In genomic region chr5:140513921-140514320, GRCm38 (mm10) we compare ENCODE assay signal across 11 mouse cellular contexts. TPM values are rescaled to one million over a fixed set of nuclear protein-coding genes. Genes with fewer than 3 reads are reported as not detected.
DNase-seq lines count a peak whose midpoint lies in the region; ATAC-seq and TF ChIP-seq lines count a peak whose summit lies in the region.
"Had no signal": no experiment of that assay in that cellular context is flagged by ENCODE, and none has a peak within 500 bp of the region (broad histone marks: within the 10 kb centered on the region; RNA-seq: fewer than 3 reads in every experiment).

No protein-coding gene starts in this region.

- ATAC-seq in heart, embryonic 12.5 days (ENCODE audit: insufficient number of reproducible peaks, low FRiP score): no peak; the same call in 1 of the 2 replicates
- no peak for ATAC-seq in lung, postnatal 0 days

- no peaks in the 10 kb centered on the region for H3K27me3 ChIP-seq in heart, embryonic 12.5 days (replicated peaks)
- H3K27me3 ChIP-seq in lung, postnatal 0 days (replicated peaks; ENCODE audit: insufficient read depth, low read length): no peaks in the 10 kb centered on the region
- H3K27me3 ChIP-seq in kidney, adult 2 months (replicated peaks; ENCODE audit: control insufficient read depth, insufficient read depth, low read length): no peaks in the 10 kb centered on the region
- H3K27me3 ChIP-seq: limb, embryonic 15.5 days had no signal

- WGBS in heart, embryonic 12.5 days: 78% methylated on average over 8 of the region's 8 CpGs
- WGBS in lung, postnatal 0 days: 81% methylated on average over 8 of the region's 8 CpGs
- 45% methylated on average over 8 of the region's 8 CpGs for WGBS in bone marrow, adult 2 months
- WGBS in kidney, adult 2 months: 83% methylated on average over 8 of the region's 8 CpGs

- DNase-seq in heart, adult 11 months: peak; percentile 92
- peak; percentile 29 for DNase-seq in lung, postnatal 0 days (ENCODE audit: low spot score)
- no peak for DNase-seq in lung, postnatal 25 days (ENCODE audit: low spot score)
- DNase-seq in monocyte, adult 2 months (ENCODE audit: low read depth in 1 of 2, low spot score in 2 of 2): peak; percentile 63 to 66
- no peak for DNase-seq in cerebellum, adult 11 months
- no peak for DNase-seq in kidney, adult 2 months
- DNase-seq: cerebellum, adult 2 months; retina, postnatal 1 day had no signal

- H3K27ac ChIP-seq in heart, embryonic 12.5 days (ENCODE audit: poor library complexity, severe bottlenecking): no peak overlapping the region
- H3K27ac ChIP-seq in lung, postnatal 0 days (ENCODE audit: low read length): no peak overlapping the region
- peak overlapping the region; percentile 40 for H3K27ac ChIP-seq in bone marrow, adult 2 months (ENCODE audit: control insufficient read depth, insufficient read depth, low read depth, low read length, poor library complexity)
- no peak overlapping the region for H3K27ac ChIP-seq in kidney, adult 2 months (ENCODE audit: insufficient read depth, low read depth, low read length)

- peaks cover 55% of the 10 kb centered on the region for H3K4me1 ChIP-seq in heart, embryonic 12.5 days (replicated peaks)
- H3K4me1 ChIP-seq in lung, postnatal 0 days (ENCODE audit: insufficient read depth, low read depth, low read length): peaks cover 4% of the 10 kb centered on the region; the same call in 1 of the 2 replicates
- H3K4me1 ChIP-seq in bone marrow, adult 2 months (ENCODE audit: control insufficient read depth, insufficient read depth, low read length): peaks cover 22% of the 10 kb centered on the region
- no peaks in the 10 kb centered on the region for H3K4me1 ChIP-seq in kidney, adult 2 months (ENCODE audit: control insufficient read depth, insufficient read depth, low read length)

- no peaks in the 10 kb centered on the region for H3K9me3 ChIP-seq in heart, embryonic 12.5 days (replicated peaks)
- H3K9me3 ChIP-seq in lung, postnatal 0 days (ENCODE audit: low read length): no peaks in the 10 kb centered on the region
- H3K9me3 ChIP-seq: limb, embryonic 15.5 days had no signal

- no peaks in the 10 kb centered on the region for H3K36me3 ChIP-seq in heart, embryonic 12.5 days
- H3K36me3 ChIP-seq in lung, postnatal 0 days (ENCODE audit: insufficient read depth, low read length): no peaks in the 10 kb centered on the region
- H3K36me3 ChIP-seq in kidney, adult 2 months (ENCODE audit: control insufficient read depth, insufficient read depth, low read length): no peaks in the 10 kb centered on the region

- TF ChIP-seq EP300 in lung, postnatal 0 days (IDR thresholded peaks at IDR 0.05): no peak

- H3K4me3 ChIP-seq in heart, embryonic 12.5 days: no peak overlapping the region
- no peak overlapping the region for H3K4me3 ChIP-seq in lung, postnatal 0 days (ENCODE audit: low read depth, low read length)
- H3K4me3 ChIP-seq in bone marrow, adult 2 months (replicated peaks; ENCODE audit: control insufficient read depth, low read depth, low read length): no peak overlapping the region
- no peak overlapping the region for H3K4me3 ChIP-seq in kidney, adult 2 months (ENCODE audit: insufficient read depth, low read depth, low read length)
- H3K4me3 ChIP-seq: limb, embryonic 15.5 days had no signal

- no peak for TF ChIP-seq CTCF in lung, postnatal 0 days (IDR thresholded peaks at IDR 0.05)
- TF ChIP-seq CTCF in bone marrow, adult 2 months (IDR thresholded peaks at IDR 0.05; ENCODE audit: control insufficient read depth, insufficient read depth, low read length): no peak
- no peak for TF ChIP-seq CTCF in kidney, adult 2 months (conservative IDR thresholded peaks at IDR 0.05; ENCODE audit: insufficient read depth, insufficient read length, low read depth, low read length)

- no peak overlapping the region for H3K9ac ChIP-seq in heart, embryonic 12.5 days
- no peak overlapping the region for H3K9ac ChIP-seq in lung, postnatal 0 days (replicated peaks; ENCODE audit: low read depth)
- H3K9ac ChIP-seq: limb, embryonic 15.5 days had no signal

- no peak for TF ChIP-seq POLR2A in bone marrow, adult 2 months (IDR thresholded peaks at IDR 0.05; ENCODE audit: borderline replicate concordance, control insufficient read depth, low read depth, low read length)
- TF ChIP-seq POLR2A in kidney, adult 2 months (IDR thresholded peaks at IDR 0.05; ENCODE audit: low read depth, low read length): no peak

- H3K4me2 ChIP-seq in heart, embryonic 12.5 days: no peak overlapping the region
- H3K4me2 ChIP-seq in lung, postnatal 0 days (replicated peaks; ENCODE audit: low read depth, low read length): no peak overlapping the region
- H3K4me2 ChIP-seq: limb, embryonic 15.5 days had no signal

RNA-seq across cellular contexts. Expression of gene Chst12, which starts 8.6 kb away (rescaled TPM):
- polyA plus RNA-seq in heart, embryonic 12.5 days (2016; fragmentation: Nextera tagmentation; extraction: Ambion mirVana): 22.5 TPM in 2 replicates
- 19.9 and 21.7 TPM in 2 replicates for polyA plus RNA-seq in lung, postnatal 0 days (2015; fragmentation: Nextera tagmentation; extraction: Ambion mirVana)
- 13.2 and 25.2 TPM in 2 replicates for polyA plus RNA-seq in bone marrow, adult 2 months (2011; ENCODE audit: insufficient read depth, insufficient read length, low replicate concordance, missing spikeins)
- polyA plus RNA-seq in kidney, adult 2 months (2012; rRNA removed): 6.7 and 8.3 TPM in 2 replicates

RNA-seq across cellular contexts. Expression of gene Grifin, which starts 51.0 kb away (rescaled TPM):
- 0.31 TPM in 1 of 2 replicates, not detected in the other for polyA plus RNA-seq in heart, embryonic 12.5 days (2016; fragmentation: Nextera tagmentation; extraction: Ambion mirVana)
- polyA plus RNA-seq in lung, postnatal 0 days (2015; fragmentation: Nextera tagmentation; extraction: Ambion mirVana): not detected in 2 replicates
- polyA plus RNA-seq in bone marrow, adult 2 months (2011; ENCODE audit: insufficient read depth, insufficient read length, low replicate concordance, missing spikeins): not detected in 2 replicates
- polyA plus RNA-seq in kidney, adult 2 months (2012; rRNA removed): not detected in 2 replicates
- polyA plus RNA-seq: limb, embryonic 15.5 days had no signal

Comparison
In these comparisons a context has a peak if more than half of its experiments do, and no peak if none do; other contexts are left out.
1. DNase-seq: peak in heart, adult 11 months (single experiment), lung, postnatal 0 days (single experiment) and monocyte, adult 2 months (2 of 2); none in lung, postnatal 25 days (single experiment), cerebellum, adult 11 months (single experiment) and kidney, adult 2 months (single experiment).